Mouse (Mus musculus): Measurements from ENCODE around the gene Dennd6b. TPM values are rescaled to one million over a fixed set of nuclear protein-coding genes. Genes with fewer than 3 reads are reported as not detected.
A peak's percentile ranks its signal among the peaks of the same experiment; 100 is the strongest.

The Dennd6b gene
- total RNA-seq (2015; ENCODE audit: low replicate concordance) (1.7 TPM in 1 of 2 replicates, not detected in the other), total RNA-seq (2017; ENCODE audit: low replicate concordance) (0.76 and 1.5 TPM in 2 replicates)

DNA sequence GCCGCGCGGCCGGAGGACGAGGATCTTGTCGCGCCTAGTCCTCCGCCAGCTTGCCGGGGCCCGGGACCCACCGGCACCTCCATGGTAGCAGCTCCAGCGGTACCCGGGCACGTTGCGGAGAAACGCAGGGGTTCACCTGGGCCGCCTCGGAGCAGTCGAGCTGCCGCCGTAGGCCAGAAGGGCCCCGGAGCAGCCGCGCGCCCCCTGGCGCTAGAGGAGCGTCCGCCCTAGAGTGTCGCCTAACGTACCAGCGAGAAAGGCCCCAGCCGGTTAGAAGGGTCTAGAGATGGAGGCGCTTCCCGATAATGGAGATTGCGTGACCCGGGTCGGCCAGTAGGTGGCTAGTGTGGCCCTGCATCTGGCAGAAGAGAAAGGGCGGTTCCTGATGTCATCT lies at the start of gene Dennd6b:
Gene Dennd6b, minus strand, starts transcription at position 184 of the 394 bp plus-strand sequence.
- ATAC-seq (replicated peaks; ENCODE audit: low FRiP score, poor library complexity, severe bottlenecking) = peak; percentile 96

DNA sequence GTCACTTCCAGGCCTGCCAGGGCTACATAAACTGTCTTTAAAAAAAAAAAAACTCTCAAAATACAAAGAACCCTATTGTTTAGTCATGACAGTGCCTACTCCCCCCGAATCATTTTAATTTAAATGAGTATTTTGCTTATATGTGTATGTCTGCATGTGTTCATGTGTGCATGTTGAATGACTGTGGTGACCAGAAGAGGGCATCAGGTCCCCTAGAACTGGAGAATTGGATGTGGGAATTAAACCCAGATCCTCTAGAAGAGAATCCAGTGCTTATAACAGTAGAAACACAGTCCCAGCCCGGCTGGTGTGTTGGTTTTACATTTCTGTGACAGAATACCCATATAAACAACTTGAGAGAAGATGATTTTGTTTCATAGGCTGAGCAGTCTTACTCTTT lies 44.7 kb upstream of the Dennd6b start:
- ATAC-seq (replicated peaks; ENCODE audit: low FRiP score, poor library complexity, severe bottlenecking) = no peak

DNA sequence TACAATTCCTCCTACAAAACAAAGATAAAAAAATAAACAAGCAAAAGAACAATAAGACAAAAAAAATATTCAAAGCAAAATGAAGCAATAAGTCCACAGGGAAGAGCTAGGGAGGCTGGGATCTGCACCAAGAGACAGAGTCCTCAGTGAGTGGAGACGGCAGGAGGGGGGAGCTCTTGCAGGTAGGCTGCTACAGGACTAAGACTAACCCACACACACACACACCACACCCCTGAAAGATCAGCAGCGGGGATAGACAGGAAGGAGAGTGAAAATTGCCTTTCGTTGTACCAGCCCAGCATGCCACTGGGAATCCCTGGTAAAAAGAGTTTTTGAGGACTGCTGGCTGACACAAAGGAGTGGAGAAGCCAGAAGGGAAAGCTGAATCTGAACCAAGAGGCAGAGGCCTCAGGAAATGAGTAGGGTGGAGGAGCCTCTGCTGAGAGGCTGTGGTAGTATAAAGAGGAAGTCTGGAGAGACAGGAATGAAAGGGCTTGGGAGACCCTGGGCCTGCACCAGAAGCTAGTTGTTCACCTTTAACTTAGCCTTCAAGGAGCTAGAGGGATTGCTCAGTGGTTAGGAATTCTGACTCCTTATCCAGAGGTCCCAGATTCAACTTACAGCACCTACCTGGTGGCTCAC lies 43.6 kb upstream of the Dennd6b start:
- no peak for ATAC-seq (replicated peaks; ENCODE audit: low FRiP score, poor library complexity, severe bottlenecking)

DNA sequence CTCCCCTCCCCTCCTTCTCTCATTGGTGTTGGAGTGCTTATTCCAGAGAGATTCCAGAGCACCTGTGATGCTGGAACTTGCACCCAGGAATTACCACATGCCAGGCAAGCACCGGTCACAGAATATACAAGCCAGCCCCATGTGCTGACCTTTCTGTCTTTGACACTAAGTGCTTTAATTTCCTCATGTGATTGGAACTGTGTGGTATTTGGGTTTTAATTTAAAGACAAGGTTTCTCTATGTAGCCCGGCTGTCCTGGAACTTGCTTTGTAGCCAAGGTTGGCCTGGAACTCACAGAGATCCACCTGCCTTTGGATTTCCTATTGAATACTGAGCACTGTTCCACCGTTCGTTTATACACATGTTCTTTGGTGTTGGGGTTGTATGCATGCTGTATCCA lies 37.8 kb upstream of the Dennd6b start:
- no peak for ATAC-seq (replicated peaks; ENCODE audit: low FRiP score, poor library complexity, severe bottlenecking)

DNA sequence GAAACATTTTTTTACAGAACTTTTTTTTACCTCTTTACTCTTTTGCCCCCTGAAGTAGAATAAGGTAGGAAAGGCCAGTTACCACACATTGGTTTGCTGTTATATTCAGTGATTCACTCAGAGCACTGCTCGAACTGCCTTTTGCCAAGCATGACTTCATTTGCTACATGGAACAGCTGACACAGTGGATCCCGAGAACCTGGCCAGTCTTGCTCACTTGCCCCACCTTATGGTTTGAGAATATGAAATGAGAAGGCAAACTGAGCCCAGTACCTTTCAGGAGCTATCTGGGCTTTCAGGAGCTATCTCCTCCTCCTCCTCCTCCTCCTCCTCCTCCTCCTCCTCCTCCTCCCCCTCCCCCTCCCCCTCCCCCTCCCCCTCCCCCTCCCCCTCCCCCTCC lies 37.3 kb upstream of the Dennd6b start:
- no peak for ATAC-seq (replicated peaks; ENCODE audit: low FRiP score, poor library complexity, severe bottlenecking)

DNA sequence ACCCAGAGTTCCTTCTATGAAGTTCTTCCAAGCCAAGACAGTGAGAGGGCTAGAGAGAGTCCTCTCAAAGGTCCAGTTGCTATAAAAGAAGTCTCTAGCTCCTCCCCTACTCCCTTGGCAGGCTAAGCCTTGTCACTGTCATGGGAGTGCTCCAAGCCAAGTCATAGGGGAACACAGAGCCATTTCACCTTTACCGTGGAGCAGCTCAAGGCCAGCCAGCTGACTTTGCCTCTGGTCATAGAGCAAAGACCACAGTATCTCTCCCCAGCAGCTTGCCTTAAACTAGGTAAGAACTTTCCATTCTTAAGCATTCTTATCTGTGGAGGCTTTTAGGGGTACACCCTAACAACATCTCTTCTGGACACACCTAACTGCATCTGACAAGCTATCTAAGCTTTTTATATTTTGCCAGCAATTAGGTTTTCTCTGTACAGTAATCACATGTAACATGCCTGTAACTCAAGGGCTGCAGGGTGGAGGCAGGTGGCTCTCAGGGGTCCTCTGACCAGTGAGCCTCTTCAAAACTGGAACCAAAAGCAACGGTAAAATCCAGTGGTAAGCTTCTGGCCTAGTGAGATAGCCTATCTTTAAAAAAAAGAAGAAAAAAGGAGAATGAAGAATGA lies 19.4 kb upstream of the Dennd6b start:
- ATAC-seq (replicated peaks; ENCODE audit: low FRiP score, poor library complexity, severe bottlenecking) = peak; percentile 50

DNA sequence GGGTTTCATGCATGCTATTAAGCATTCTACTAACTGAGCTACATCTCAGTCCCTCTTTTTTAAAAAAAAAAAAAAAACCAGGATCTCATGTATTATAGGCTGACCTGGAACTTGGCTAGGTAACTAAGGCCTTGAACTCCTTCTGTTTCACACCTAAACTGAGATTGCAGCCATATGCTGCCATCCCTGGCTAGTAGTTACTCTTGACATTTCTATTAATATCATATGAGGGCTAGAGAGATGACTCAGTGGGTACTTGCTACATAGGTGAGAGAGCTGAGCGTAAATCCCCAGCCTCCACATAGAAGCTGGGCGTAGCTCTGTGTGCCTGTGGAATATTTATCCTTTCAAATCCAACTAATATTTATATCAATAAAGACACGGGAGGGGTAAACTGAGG lies 18.7 kb upstream of the Dennd6b start:
- ATAC-seq (replicated peaks; ENCODE audit: low FRiP score, poor library complexity, severe bottlenecking) = no peak

DNA sequence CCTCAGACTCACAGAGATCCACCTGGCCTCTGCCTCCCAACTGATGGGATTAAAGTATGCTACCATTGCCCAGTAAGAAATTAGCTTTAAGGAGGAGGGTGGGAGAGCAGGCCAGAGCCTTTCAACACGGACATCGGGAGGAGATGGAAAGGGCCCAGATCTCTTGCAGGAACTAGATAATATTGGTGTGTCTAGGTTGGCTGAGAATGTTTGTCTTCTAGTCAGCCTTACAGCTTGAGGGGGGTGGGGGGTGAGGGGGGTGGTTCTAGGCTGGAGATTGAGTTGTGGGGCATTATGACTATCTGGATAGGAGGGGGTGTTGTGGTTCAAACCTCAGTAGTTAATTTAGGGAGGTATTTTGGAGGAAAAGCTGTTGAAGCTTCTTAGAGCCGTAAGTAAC lies 17.2 kb upstream of the Dennd6b start:
- ATAC-seq (replicated peaks; ENCODE audit: low FRiP score, poor library complexity, severe bottlenecking) = no peak

DNA sequence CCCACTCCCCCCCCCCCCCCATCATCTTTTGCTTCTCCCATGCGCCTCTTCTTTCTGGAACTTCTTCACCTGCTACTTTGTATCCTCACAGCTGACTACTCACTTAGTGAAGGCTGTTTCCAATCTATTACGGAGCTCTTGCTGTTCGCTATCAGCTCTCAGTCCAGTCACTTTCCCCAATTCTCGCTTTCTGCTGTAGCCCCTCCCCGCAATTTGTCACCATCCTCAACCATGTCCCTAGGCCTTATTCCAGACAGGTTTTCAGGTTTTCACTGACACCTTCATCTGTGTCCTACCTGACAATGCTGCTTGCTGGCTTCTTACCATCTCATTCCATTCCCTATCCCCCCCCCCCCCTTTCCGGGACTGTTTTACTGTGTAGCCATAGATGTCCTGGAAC lies 16.2 kb upstream of the Dennd6b start:
- no peak for ATAC-seq (replicated peaks; ENCODE audit: low FRiP score, poor library complexity, severe bottlenecking)

DNA sequence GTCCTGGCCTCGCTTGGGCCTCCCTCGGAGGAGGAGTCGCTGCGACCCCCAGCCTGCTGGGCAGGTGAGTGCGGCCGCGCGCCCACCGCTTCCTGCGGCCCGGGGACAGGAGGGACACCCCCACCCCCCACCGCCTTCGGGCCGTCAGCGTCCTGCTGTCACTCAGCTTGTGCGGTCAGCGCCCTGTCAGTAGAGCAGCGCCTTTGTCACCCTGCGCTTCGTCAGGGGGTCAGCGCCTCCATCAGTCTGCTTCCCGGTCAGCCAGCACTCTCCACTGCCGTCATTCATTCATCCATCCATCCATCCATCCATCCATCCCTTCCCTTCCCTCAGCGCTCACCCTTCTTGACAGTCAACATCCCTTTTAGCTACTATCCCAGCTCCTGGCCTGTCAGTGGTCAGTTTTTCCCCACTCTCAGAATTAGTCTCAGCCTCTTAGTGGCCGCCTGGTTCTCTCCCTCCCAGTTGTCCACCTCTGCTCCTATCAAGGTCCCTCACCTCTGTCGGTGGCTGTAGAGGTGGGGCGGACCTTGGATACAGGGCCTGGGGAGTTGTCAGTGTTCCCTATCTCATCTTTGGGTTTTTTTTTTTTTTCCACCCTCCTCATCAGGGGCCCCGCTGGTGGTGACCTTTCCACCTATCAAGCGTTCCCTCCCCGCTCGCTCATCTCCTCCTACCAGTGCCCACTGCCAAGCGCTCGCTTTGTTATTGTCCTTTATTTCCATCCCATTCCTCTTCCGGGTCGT lies 15.6 kb upstream of the Dennd6b start:
- ATAC-seq (replicated peaks; ENCODE audit: low FRiP score, poor library complexity, severe bottlenecking) = peak; percentile 67

DNA sequence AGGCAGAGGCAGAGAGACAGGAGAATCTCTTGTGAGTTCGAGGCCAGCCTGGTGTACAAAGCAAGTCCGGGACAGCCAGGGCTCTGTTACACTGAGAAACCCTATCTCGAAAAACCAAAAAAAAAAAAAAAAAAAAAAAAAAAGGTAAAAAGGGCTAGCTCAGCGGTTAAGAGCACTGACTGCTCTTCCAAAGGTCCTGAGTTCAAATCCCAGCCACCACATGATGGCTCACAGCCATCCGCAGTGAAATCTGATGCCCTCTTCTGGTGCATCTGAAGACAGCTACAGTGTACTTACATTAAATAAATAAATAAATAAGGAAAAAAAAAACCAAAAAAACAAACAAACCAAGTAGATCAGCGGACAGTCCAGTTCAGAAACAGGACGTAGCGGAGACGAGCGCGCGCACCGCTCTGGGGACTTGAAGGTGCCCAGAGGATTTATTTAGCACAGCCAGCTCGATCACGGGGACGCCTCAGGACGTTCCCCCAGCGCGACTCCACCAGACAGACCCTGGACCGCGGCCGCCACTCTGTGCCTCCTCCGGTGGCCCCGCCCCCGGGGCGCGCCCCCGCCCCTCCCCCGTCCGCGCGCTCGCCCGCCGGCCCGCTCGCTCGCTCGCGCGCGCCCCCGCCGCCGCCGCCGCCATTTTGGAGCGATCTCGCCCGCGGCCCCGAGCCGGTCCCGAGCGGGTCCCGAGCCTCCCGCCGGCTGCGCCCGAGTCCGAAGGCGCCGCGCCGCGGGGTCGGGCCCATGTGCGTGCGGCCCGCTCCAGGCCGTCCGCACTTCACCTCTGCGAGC lies 14.8 kb upstream of the Dennd6b start, which contains the start of gene Ppp6r2:
Gene Ppp6r2, plus strand, starts transcription at position 639 of the 801 bp plus-strand sequence.
- ATAC-seq (replicated peaks; ENCODE audit: low FRiP score, poor library complexity, severe bottlenecking) = peak; percentile 40

DNA sequence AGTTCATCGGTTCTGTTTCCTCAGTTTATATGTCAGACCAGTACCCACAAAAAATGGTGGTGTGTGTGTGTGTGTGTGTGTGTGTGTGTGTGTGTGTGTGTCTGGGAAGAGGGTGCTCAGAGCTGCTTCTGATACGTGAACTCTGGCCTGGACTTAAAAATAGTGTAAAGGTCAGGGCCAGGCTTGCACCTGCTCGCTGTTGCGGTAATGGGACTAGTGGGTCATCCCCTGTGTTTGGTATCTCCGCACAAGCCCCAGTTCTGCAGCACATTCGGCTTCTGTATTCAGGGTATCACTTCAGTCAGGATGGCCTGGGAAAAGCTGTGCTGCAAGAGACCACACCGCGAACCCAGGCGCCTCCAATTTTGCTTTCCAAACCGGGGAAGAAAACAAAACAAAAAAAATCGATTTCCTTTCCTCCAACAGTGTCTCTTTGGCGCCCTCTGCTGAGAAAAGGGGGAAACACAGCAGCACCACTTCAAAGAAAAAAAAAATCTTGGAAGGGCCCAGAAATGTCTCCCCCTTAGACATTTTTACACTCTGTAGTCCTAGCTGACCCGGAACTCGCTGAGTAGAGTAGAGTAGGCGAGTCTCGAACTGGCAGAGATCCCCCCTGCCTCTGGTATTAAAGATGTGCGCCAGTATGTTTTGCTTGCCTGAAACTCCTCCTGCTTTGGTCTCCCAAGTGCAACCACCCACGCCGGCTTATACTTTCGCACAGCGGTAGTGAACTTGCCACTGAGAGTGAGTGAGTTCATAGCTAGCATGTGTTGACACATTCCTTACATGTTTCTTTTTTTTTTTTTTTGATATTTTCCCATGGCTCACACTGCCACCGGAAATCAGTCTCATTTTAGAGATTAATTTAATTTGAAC lies 13.8 kb upstream of the Dennd6b start:
- peak; percentile 51 for ATAC-seq (replicated peaks; ENCODE audit: low FRiP score, poor library complexity, severe bottlenecking)

DNA sequence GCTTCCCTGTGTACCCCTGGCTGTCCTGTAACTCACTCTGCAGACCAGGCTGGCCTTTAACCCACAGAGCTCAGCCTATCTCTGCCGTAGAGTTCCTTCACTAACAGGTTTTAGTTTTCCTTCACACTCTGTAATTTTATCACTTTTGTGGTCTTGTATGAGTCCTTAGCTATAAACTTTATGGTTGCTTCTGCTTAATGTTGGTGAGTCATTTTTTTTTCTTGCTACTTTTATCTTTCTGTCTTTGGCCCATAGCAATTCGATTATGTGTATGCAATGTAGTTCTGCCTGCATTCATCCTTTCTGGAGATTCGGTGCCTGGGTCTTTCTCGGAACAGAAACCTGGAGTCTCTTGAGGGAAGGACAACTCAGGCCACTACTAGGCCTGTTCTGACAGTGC lies 11.2 kb upstream of the Dennd6b start:
- ATAC-seq (replicated peaks; ENCODE audit: low FRiP score, poor library complexity, severe bottlenecking) = no peak

DNA sequence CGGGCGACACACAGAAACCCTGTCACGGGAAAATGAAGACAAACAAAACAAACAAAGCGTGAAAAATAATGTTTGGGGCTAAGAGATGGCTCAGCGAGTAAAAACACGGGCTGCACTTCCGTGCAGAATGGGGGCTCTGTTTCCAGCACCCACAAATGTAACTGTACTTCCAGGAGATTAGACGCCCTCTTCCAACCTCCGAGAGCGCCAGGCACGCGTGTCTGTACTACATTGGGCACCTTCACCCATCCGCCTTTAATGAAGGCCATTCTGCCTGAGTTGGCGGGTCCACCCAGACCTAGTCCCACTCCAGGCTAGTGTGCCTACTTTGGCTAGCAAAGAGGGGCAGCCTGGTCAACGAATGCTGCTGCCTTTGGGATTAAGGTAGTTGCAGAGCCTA lies 760 bp upstream of the Dennd6b start:
- ATAC-seq (replicated peaks; ENCODE audit: low FRiP score, poor library complexity, severe bottlenecking) = no peak

DNA sequence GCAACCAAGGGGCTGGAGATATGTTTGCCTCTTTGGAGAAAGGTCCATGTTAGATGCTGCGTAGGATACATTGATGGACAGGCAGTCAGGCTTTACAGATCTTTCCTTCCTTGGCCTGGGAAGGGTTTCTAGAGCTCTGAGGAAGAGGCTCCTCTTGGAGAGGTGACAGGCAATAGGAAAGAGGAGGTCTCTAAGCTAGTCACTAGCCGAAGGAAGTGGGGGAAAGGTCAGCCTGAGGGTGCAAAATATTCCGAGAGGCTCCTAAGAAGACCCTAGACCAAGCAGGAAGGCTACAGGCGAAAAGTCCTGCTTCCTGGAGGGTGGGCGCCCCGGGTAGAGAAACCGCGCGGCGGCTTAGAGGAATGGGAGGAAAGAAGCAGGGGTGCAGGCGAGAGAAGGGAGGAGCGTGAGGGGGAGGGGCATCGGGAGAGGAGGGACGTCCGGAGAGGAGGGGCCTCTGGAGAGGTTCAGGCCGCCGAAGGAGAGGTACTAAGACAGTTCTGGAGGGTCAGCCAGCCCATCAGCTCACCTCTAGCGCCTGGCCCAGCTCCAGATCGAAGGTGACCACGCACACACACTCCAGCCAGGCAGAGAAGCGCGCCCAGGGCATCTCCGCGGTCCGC lies 495 bp downstream of the Dennd6b start:
- ATAC-seq (replicated peaks; ENCODE audit: low FRiP score, poor library complexity, severe bottlenecking) = peak; percentile 90

DNA sequence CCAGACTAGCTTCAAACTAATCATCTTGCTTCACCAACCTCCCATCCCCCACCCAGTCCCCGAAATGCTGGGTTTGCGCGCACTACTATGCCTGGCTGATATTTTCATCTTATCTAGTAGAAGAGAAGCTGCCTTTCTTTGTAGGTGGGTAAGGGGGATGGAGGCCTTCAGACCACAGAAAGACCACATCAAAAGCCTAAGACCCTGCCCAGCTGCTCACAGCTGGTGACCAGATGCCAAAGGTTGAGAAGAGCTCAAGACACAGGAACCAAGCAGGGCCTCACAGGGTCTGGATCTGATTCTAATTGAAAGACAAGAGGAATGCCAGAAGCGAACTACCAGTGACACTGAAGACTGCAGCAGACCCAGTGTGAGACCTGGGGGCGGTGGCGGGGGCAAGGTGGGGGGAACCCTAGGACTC lies 1.0 kb downstream of the Dennd6b start:
- no peak for ATAC-seq (replicated peaks; ENCODE audit: low FRiP score, poor library complexity, severe bottlenecking)

DNA sequence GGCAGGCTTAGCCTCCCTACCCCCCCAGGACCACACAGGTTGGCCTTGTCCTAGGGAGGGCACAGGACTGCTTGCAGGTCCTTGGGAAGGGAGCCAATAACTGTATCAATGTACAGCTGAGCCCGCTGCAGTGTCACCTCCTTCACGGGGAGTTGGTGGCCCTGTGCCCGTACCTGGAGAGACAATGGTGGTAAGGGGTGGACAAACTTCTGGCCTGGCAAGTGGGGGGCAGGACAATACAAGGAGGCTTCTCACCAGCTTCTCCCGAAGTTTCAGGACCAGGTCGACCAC lies 11.4 kb downstream of the Dennd6b start:
- no peak for ATAC-seq (replicated peaks; ENCODE audit: low FRiP score, poor library complexity, severe bottlenecking)

DNA sequence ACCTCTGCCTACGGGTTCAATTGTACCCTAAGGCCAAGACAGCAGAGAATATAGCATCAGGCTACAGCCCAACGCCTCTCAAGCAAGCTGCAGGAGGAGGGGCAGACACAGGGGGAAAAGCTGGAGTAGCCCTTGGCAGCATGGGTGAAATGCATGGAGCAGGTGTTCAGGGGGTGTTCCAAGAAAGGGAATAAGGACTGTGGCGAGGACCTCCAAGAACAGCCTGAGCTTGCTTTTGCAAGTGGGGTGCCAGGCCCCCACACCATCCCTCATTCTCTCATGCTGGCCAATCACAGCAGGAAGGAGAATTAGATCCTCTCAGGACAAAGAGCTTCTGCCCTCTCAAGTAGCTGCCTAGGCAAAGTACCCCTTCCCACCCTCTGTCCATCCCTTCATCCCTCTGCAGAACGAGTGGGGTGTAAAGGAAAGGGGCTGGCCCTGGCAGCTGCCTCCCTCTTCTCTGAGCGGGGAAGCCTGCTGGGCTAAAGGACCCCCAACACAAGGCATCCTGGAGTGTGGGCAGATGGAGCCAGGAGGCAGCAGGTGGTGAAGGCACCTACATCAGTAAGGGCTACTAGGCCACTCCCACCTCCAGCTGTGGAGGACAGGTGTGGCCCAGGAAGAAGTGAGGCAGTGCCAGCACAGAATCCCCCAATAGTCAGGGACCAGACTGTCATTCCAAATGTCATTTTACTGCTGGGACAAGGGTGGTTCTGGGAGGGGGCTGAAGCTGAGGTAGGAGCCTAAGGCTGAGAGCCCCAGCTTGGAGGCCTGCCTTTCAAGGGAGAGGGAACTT lies 12.0 kb downstream of the Dennd6b start:
- ATAC-seq (replicated peaks; ENCODE audit: low FRiP score, poor library complexity, severe bottlenecking) = no peak

Measured in erythroid progenitor cell, adult 5-6 weeks (primary cell).